Mouse (Mus musculus) stomach, adult 2 months (tissue): Measurements from ENCODE around the gene Stxbp3. TPM values are rescaled to one million over a fixed set of nuclear protein-coding genes. Genes with fewer than 3 reads are reported as not detected.

Experiments
- polyA plus RNA-seq: library from polyadenylated mRNA; depleted of rRNA; stranded (reverse); fragments of >200 nt; gene quantifications from 2 replicates; pipeline ENCODE4 v1.2.3, GENCODE M21; 2012; rRNA removed

Stxbp3 gene
- polyA plus RNA-seq = 0.57 and 1.3 TPM in 2 replicates

GRCm38 (mm10) chr3:108840000-108840715 lies at the start of gene Stxbp3:
Gene Stxbp3 (minus strand): TSS chr3:108840526.

GRCm38 (mm10) chr3:108889908-108890307 lies 49.6 kb upstream of the Stxbp3 start, which contains the start of gene Fndc7:
Gene Fndc7 (minus strand): TSS chr3:108890008.

Other genes with a start within 250 kb of the Stxbp3 start
- 1.5 and 2.0 TPM in 2 replicates for gene Wdr47, start 249.2 kb downstream of the Stxbp3 start, polyA plus RNA-seq
- gene Clcc1, start 186.6 kb downstream of the Stxbp3 start, polyA plus RNA-seq = 6.2 and 9.3 TPM in 2 replicates
- gene Gpsm2, start 118.2 kb downstream of the Stxbp3 start, polyA plus RNA-seq = 2.4 TPM in 2 replicates
- not detected in 2 replicates for gene Aknad1, start 100.9 kb downstream of the Stxbp3 start, polyA plus RNA-seq
- 0.06 and 0.17 TPM in 2 replicates for gene Fndc7, start 49.5 kb upstream of the Stxbp3 start, polyA plus RNA-seq
- gene Prpf38b, start 71.2 kb upstream of the Stxbp3 start, polyA plus RNA-seq = 19.2 and 37.7 TPM in 2 replicates
- not detected in 2 replicates for gene Henmt1, start 99.3 kb upstream of the Stxbp3 start, polyA plus RNA-seq
- gene Gm9857, start 99.9 kb upstream of the Stxbp3 start, polyA plus RNA-seq = 0.90 TPM in 1 of 2 replicates, not detected in the other
- 0.55 and 0.90 TPM in 2 replicates for gene Fam102b, start 187.1 kb upstream of the Stxbp3 start, polyA plus RNA-seq
- not detected in 2 replicates for gene Slc25a54, start 239.9 kb upstream of the Stxbp3 start, polyA plus RNA-seq